Mouse (Mus musculus) layer of hippocampus, postnatal 14 days (tissue): ENCODE measurements around the gene Sorbs1. TPM values are rescaled to one million over a fixed set of nuclear protein-coding genes. Genes with fewer than 3 reads are reported as not detected.
A peak's percentile ranks its signal among the peaks of the same experiment; 100 is the strongest.

Source experiments
- DNase-seq, 2 experiments: peaks; one replicate each; pipeline ENCODE4 v3.0.0; 2021 to 2022; ENCODE audit warnings: low spot score in 2 of 2, mixed read lengths in 1 of 2
- total RNA-seq, 2 experiments: library from RNA; stranded (reverse); gene quantifications; 2 replicates each; pipeline ENCODE4 v1.2.3; 2021

Gene Sorbs1
- total RNA-seq, 2 experiments from 2014 or later: 182 to 186 TPM

DNA sequence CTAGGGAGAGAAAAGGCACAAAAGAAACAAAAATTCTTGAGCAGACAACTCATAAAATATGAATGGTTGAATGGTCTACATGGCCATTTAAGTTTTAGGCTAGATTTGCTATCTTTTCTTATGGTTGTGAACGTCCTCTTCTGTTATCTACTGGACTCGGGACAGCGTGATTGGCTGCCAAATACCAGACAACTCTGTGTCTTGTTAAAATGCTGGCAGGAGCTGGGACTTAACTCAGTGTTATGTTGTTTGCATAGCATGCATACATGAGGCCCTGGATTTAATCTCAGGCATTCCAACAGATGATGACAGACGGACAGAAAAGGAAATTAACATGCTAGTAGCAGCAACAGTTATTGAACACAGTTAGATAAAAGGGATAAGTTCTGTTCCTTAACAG, 72.6 kb downstream of the Sorbs1 start:
- DNase-seq: no peak

DNA sequence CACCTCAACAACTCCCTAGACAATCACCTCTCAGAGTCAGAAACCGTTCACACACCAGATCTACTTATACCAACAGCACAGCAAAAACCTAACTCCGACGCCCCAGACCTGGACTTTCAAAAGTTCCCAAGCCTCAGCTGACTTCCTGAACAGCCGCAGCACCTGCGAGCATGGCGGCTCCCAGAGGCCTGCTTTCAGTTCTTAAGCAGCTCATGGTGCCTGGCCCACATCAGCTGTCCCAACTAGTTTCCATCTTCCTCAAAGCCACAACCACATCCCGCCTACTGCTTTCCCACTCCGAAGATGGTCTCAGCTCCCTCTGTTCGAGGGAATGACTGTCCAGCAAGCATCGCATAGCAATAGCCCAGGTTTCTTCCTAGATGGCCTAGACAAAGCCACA, 74.7 kb downstream of the Sorbs1 start:
- no peak for DNase-seq

DNA sequence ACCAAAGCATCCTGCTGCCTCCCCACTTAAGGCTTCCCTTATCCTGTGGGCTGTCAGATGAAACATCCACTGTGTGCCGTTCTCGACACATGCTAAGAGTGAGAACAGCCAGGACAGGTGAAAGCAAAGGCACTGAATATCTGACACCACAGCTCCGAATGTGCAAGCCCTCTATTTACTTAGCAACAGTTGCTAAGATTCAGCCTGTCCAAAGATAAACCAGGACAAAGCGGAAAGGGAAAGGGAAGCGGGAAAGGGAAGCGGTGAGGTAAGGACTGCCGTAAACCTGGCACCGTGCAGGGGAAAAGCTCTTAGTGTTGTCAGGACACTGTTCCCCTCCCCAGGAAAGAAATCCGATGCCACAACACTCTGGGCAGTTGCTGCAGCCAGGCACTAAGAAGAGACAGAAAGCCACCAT, 75.9 kb downstream of the Sorbs1 start:
- no peak for DNase-seq

DNA sequence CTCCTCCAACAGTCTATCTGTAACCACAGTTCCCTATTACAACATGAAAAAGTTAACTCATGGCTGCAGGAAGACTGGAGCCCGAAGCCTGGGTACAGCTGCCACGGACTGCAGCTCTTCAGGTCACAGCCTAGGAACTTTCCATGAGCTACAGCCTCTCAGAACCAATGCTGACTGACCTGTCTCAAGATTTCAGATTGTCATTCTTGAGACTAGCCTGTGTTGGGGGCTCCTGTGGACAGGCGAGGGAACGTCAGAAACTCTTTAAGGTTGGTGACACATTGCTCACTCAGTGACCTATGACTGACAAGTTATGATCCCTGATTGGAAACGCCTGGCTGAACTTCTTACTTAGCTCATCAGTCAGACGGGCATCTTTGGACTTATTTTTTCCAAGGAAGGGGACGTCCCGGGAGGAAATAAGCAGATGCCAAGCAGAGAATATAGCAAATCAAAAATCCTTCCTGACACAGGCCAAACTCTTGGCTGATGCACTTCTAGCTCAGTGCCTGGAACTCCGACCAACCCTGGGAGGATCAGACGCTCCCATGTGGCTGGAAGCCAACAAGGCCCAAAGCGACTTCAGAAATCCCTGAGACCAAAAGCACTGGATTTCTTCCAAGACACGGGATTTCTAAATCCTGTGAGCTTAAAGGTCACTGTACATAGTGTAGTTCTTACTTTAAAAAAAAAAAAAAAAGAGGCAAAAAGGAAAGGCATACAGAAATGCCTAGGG, 76.9 kb downstream of the Sorbs1 start:
- no peak for DNase-seq

DNA sequence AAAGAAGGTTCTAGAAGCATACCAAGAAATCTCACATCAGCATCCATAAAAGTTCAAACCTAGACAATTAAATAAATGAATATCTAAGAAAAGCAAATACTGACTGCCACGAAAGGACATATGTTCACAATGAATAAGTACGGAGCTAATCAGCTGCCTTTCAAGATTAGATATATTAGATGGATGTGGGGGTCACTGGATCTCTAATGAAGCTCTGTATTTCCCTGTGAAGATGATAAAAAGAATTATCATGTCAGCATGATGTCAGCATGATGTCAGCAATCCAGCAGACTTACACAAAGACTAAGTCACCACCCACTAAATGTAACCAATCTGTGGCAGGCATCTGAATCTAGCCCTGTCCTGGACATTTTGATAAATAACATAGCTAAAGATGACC, 77.8 kb downstream of the Sorbs1 start:
- DNase-seq: no peak

DNA sequence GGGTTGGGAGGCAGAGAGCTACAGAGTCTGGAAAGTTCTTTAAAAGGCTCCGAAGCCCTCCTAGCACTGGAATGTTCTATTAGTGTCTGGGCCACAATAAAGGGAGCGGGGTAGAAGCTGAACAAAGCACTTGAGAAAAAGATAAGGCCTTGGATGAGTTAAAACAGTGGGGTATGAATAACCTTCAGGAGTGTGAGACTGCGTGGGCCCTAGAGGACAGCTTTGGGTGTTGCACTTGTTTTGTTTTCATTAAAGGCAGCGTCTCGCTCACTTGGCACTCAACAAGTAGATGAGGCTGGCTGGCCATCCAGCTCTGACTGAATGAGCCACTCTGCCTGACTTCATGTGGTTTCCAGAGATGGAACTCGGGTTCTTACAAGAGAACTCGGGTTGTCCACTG, 78.5 kb downstream of the Sorbs1 start:
- DNase-seq: no peak

DNA sequence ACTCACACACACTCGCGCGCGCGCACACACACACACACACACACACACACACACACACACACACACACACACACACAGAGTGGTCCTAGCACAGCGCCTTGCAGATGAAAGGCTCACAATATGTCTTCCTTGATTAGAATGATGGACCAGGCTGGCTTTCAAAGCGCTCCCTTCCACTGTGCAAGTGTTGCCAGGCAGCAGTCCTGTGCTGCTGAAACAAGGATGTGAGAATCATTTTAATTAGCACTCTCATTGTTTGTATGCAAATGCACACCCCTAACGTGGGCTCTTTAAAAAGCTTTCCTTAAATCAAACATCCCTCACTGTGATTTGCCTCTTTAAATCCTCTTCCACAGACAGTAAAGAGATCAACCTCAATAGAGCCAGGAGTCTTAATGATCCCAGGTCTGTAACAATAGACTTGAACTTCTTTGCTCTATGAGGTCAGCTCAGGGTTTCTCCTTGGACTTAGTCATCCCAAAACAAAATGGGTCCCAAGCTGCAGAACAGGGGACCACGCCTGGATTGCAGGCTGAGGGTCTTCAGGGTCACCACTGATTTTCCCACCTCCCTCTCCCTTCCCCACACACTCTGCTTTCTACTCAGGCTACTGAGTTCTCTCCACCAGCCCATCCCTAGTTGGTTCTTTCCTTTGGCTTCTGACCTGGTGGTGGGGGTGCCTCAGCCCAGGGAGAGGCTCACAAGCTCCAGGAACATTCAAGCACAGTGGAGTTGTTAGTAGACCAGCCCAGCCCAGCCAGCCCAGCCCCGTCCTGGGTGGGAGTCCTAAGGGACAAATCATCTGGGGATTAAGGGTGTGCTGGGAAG, 79.3 kb downstream of the Sorbs1 start:
- DNase-seq: peak in 1 of 2 experiments; percentile 73

DNA sequence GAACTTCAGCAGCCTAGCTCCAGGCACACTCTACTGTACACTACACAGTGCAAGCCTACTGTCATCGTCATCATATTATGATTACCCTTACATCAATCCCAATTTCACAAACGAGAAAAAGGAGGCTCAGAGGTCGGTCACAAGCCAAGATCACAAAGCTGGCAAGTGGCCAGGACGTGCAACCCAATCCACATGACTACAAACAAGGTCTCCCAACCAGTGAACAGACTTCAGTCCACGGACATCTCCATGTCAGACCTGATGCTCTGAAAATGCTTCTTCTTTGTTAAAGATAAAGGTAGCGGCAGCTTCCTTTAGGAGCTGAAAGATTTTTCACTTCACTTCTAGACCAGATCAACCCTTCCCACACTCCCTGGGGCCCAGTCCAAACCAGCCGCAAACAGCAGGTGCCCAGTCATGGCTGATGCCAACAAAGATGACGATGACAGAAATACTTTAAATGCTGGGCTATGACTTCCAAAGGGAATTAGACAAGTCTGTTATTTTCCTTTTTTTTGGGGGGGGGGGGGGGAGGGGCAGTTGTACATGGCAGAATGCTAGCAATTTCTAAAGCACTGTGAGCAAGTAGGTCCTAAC, 80.2 kb downstream of the Sorbs1 start:
- DNase-seq: no peak

DNA sequence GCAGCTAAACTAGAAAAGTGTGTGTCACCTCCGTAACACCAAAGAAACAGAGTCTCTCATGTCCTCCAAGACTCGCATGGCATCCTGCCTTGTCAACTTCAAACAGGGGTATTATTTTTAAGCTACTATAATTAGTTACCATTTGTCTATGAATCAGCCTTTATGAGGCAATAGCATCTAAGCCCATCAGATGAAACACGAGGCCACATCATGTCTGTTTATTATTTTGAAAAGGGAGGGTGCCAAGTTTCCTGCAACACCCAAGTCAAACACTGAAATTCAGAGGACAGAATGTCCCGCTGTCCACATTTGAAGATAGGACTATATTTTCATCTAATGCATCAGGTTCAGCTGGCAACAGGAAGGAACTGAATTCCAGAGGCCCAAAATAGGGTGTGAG, 81.6 kb downstream of the Sorbs1 start:
- no peak for DNase-seq

DNA sequence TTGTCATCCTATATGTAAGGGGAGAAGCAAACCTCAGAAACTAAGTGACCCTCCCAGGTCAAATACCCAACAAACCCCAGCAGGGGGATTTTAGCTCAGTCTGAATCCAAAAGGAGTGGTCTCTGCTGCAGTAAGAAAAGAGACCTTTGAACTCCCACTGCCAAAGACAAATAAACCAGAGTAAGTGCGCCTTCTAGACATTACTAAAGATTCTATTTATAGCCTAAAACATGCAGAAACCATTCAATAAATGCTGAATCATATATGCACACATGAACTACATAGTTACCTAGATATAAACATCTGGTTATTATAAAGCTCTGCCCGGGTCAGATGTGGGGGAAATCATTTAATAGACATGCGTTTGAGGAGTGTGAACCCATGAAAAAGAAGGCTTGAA, 84.0 kb downstream of the Sorbs1 start:
- DNase-seq: no peak

DNA sequence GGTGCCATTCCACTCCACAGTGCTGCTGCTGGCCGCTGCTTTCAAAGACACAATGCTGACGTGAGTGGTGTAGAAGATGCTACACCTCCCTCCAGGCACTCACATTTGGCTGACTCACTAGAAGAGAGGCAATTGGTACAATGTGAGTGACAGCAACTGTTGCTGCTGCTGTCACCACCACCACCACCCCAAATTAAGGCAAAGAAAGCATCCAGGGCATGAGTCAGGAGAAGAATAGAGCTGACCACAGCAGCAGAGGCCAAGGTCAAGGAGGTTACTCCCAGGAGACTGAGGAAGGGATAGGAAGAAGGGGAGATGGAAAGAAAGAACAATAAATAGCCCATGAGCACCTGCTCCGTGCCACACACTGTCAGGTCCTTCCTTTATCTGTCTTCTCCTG, 84.4 kb downstream of the Sorbs1 start:
- DNase-seq: no peak

DNA sequence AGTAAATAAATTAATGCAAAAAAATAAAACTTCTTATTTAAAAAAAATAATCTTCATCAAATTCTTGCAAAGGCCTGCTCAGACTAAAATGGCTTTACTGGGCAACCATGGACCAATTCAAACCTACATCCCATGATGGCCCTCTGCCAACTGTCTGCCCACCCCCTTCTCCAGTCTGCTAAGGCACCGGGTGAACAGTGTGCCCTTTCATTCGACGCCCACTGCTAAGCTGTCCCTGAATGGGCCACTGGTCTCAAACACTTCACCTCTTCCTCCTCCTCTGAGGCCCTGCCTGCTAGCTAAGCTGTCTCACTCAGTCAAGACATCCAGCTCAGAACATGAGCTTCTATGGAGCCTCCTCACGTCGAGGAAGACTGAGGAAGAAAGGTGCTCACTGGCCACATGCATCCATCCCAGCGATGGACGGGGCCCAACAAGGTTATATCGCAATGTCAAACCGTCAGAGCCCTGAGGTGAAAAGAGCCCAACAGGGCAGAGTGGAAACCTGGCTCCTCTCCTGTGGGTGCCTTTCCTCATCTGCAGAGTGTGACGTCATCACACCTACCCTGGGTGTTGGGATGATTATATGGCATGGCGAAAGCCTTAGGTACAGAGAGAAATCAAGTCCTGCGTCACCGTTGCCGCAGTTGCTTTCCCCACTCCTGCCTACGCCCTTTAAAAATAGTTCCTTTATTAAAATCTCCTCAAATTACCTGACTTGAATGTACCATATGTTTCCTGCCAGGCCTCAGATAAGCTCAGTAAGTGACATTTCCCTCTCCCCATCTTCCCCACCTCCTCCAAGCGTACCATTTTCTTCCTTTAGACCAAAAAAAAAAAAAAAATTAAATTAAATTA, 87.2 kb downstream of the Sorbs1 start:
- DNase-seq: peak in 1 of 2 experiments; percentile 52

DNA sequence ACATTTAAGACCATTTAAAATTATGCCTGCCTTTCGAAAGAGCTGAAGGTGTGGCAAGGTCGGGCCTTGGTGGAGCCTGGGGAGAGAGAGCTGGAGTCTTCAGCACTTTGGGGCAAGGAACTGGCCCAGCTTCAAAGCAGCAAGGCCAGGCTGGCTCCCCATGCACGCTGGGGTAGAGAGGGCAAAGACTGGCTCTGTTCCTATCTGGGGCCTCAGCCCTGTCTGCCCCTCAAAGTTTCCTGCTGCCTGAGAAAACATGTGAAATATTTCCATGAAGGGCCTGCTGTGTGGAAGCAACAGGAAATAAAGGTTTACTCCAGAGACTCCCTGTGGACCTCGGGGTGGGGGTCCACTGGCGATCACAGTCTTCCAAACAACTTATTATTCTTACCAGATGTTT, 88.3 kb downstream of the Sorbs1 start:
- DNase-seq: no peak

DNA sequence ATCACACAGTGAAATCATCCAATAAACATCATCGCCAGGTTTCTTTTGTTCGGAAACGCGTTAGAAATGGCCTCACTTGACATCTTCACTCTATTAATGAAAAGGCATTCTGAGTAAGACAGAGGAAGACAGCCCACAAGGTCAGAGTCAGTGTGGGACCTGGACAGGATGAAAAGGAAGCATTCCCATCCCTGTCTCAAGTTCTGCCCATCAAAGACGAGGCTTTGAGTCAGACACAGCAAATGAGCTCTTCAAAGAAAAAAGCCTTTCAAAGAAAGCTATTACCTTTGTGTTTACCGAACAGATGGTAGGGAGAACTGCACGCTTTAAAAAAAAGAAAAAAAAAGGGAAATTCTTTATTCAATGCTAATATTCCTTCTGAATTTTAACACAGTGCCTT, 92.5 kb downstream of the Sorbs1 start:
- no peak for DNase-seq

DNA sequence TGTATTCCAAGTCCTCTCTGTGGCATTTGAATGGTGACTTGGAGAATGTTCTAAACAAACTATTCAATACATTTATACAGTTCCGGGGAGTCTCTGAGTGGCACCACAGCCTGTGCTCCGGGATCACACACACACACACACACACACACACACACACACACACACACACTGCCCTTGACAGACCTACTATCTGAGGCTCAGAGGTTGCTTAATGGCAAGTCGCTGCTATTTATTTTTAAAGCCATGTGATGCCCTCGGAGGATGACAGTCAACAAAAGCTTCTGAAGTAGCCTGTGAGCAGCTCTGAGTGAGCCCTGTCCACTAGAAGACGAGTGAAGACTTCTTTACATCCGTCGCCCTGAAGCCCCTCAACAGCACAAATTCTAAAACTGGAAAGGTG, 94.3 kb downstream of the Sorbs1 start:
- DNase-seq: no peak

DNA sequence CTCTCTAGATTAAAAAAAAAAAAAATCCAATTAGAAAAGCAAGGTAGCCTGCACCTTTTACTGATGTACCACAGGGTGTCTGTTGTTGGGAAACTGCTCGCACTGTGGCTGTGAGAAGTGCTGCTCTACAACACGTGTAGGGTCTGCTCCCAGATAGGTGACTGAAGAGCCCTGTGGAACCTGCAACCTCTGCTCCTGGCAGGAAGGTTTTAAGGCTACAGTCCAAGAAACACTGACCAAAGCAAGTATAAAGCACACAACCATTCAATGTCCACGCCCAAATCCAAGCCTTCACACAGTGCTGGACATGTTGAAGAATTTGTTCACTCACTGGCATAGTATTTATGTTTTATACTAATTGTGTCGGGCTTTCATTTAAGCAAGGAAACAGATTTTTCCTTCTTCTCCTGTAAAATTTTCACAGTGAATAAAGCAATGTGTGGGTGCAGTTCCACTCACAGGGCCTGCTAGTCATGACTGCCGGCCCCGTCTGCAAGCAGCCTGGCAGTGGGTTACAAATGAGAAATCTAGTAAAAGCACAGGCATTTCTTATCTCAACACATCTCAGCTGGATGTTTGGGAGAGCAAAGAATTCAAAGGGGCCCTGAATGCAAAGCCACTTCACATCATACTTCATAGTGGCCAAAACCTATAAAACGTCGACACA, 96.3 kb downstream of the Sorbs1 start:
- DNase-seq: no peak

DNA sequence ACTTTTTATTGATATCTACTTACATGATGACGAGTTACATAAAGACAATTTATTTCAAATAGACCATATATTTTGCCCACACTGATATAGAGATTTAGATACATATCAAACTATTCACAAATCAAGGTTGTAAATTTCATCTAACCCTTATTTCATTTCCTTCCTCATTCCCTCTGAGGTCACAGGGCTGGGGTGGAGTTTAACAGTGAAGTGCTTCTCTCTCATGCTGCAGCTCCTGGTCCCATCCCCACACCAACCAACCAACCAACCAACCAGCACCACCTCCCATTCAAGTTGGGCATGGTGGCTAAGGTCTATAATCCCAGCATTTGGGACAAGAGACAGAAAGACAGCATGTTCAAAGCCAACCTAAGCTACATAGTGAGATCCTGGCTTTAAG, 97.9 kb downstream of the Sorbs1 start:
- DNase-seq: no peak

DNA sequence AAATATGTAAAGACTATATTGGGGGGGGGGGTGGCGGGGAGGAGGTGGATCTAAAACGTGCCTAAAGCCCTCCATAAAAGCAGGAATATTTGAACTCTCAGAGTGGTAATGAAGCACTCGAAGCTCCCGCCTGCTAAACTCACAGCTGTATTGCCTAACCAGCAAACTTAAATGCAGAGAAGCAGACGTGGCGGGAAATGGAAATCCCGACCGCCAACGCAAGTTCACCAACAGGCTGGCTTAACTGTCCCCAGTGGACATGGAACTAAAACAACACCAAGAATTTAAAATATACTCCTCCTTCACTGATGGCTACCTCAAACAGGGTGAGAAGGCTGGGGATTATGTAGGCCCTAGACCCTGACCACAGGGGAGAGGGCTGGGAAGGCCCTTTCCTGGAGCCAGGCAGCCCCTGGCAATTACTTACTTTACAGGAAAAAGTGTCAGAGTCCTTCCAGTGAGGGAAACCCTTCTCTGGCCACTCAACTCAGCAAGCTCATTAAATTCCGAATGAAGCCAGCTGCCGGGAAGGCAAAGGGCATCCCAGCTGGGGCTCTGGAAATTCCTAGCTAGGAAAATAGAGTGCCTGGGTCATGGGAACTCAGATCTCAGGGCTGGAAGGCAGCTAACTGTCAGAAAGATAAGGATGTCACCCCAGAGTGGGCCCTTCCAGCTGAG, 98.6 kb downstream of the Sorbs1 start:
- DNase-seq: no peak

DNA sequence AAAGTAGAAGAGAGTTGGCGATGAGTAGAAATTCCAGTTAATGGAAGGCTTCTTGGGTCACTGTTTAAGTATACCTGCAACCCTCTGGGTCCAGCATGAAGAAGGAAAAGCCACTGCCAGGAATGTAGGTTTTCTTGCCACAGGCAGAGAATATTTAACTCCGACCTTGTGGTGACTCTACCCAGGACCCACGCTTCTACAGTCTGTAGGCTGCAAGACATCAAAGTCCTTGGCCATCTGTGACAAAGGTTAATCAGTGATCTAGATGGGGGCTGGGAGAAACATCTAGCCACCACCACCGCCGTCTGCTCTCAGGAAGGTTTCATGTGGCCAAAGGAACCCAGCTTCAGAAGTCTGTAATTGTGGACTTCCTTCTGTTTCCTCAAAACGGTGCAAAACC, 99.2 kb downstream of the Sorbs1 start:
- DNase-seq: no peak

DNA sequence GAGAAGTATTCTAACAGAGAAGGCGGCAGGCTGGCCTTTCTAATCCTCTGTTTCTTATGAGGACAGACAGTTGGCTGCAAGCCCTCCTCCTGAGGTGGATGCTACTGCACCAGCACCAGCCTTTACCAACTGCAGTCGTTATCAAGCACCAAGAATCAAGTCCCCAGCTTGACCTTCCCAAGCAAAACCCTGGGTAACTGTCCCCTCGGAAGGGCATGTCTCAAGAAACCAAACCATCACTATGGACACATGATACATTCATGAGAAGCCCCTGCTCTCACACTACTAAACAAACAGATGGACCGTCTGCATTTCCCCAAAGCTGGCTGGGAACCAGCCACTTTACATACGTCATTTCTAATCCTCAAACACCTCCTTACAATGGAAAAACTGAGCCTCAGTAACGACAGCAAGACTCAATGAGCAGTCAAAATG, 102.2 kb downstream of the Sorbs1 start:
- no peak for DNase-seq
